Mouse (Mus musculus) cortical plate, adult 2 months (tissue): ENCODE data around the gene Ttc24.

Source experiments
- CTCF ChIP-seq: fragments of 200-500 bp; IDR thresholded peaks from 2 replicates; pipeline ENCODE4 v1.5.1; 2011; ENCODE audit warnings: mild to moderate bottlenecking, control low read depth, low read length; ENCODE audit not compliant: insufficient read depth; ENCODE audit errors: extremely low read depth
- POLR2A ChIP-seq: fragments of 200-500 bp; IDR thresholded peaks from 2 replicates; pipeline ENCODE4 v1.6.1; 2011; ENCODE audit warnings: mild to moderate bottlenecking, low read length, control low read depth; ENCODE audit not compliant: insufficient read depth; ENCODE audit errors: extremely low read depth

GRCm38 (mm10) chr3:88078204-88078603 is at the start of gene Ttc24:
- no peak for TF ChIP-seq CTCF
- TF ChIP-seq POLR2A = no peak
